Mouse (Mus musculus) gastrocnemius, adult 8-10 months (tissue): ENCODE data around the gene Mphosph8. TPM values are rescaled to one million over a fixed set of nuclear protein-coding genes. Genes with fewer than 3 reads are reported as not detected.

Experiments
- total RNA-seq, 4 experiments: library from RNA; stranded (reverse); gene quantifications; 2 replicates each; pipeline ENCODE4 v1.2.4; 2022

The Mphosph8 gene
- total RNA-seq, 4 experiments from 2014 or later, result 14.2 to 15.8 (median 15.3) TPM

Other genes starting within 250 kb of the Mphosph8 start
- gene Cenpj, start 92.8 kb upstream of the Mphosph8 start, total RNA-seq, result 1 to 10 TPM; 1.3 to 2.9 (median 2.0) TPM
- 10 to 100 TPM; 16.3 to 20.7 (median 20.6) TPM for gene Parp4, start 92.6 kb upstream of the Mphosph8 start, total RNA-seq
- gene Pspc1, start 110.1 kb downstream of the Mphosph8 start, total RNA-seq, result 10 to 100 TPM in 1 of 4 experiments, 1 to 10 TPM in 3; 6.8 to 10.3 (median 9.1) TPM
- 10 to 100 TPM; 18.8 to 22.6 (median 20.6) TPM for gene Zmym5, start 143.5 kb downstream of the Mphosph8 start, total RNA-seq
- gene Zmym2, start 218.4 kb downstream of the Mphosph8 start, total RNA-seq, result 10 to 100 TPM; 32.3 to 42.2 (median 34.7) TPM